Mouse (Mus musculus) heart, embryonic 10.5 days (tissue): ENCODE results near the gene 2810459M11Rik. TPM values are rescaled to one million over a fixed set of nuclear protein-coding genes. Genes with fewer than 3 reads are reported as not detected.

Experiments used
- DNase-seq: peaks from one replicate; pipeline ENCODE4 v3.0.0-alpha.2; 2017; ENCODE audit warnings: low spot score
- H3K27ac ChIP-seq: fragments of 300-500 bp; sonication (generic); 2 replicates; pipeline ENCODE4 v1.5.1; 2016; ENCODE audit warnings: mild to moderate bottlenecking
- H3K27me3 ChIP-seq: fragments of 300-500 bp; sonication (generic); 2 replicates; pipeline ENCODE4 v1.6.1; 2016; ENCODE audit warnings: mild to moderate bottlenecking; ENCODE audit not compliant: poor library complexity, insufficient read depth, severe bottlenecking
- H3K36me3 ChIP-seq: fragments of 300-500 bp; sonication (generic); 2 replicates; pipeline ENCODE4 v1.6.1; 2016; ENCODE audit warnings: mild to moderate bottlenecking, moderate library complexity
- H3K4me1 ChIP-seq: fragments of 300-500 bp; sonication (generic); 2 replicates; pipeline ENCODE4 v1.6.1; 2016; ENCODE audit warnings: mild to moderate bottlenecking
- H3K4me3 ChIP-seq: fragments of 300-500 bp; sonication (generic); 2 replicates; pipeline ENCODE4 v1.5.1; 2016; ENCODE audit warnings: mild to moderate bottlenecking, moderate library complexity
- H3K9me3 ChIP-seq: fragments of 300-500 bp; sonication (generic); 2 replicates; pipeline ENCODE4 v1.6.1; 2016; ENCODE audit warnings: mild to moderate bottlenecking, moderate library complexity
- whole genome bisulfite sequencing: fragments of 180-500 bp; shearing (Covaris S2); methylation state at CpG from one replicate; pipeline ENCODE4 v1.1.7; 2016; 5-methylcytosine and 5-hydroxymethylcytosine counted together
- polyA plus RNA-seq: library from polyadenylated mRNA; unstranded; fragments of >200 nt; fragmentation: Nextera tagmentation; extraction: Ambion mirVana; gene quantifications from 2 replicates; pipeline ENCODE4 v1.2.1, GENCODE M21; 2016

2810459M11Rik gene
- polyA plus RNA-seq, 1 experiment from 2014 or later = 4.7 TPM

DNA sequence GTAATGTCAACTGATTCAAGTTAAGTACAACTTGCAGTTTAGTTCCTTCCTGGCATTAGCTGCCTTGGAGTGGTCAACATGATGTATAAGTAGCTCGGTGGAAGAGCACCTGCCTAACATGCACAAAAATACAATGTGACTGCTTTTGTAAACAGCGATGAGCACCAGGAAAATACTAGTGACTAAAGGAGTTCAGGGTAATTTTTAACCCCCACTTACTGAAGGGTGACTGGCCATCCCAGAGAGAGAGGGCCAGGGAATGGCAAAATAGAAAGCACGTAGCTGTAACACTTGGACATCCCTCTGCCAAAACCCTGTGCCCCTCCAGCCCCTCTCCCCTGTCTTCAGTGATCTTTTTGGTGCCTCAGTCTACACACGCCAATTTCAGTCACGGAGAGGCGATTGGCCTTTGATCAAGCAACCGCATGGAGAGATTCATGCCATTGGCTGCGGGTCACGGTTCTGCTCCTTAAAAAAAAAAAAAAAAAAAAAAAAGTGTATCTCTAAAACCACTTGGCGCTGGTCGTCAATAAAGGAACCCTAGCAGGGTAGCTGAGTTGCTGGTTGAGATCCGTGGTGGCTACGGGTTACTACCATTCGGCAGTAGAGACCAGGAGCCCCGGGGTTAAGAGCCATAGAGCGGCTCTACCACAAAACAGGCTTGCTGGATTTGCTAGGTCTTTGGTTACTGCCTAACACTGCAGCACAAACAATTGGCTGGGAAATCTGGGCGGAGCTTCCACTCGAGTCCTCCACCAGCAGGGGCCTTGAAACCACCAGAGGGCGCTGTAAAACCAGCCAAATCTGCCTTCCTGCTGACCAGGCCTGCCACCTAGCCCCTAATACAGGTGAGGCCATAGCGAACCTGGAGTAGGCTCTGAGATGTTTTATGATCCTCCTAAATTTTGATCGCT lies 13.4 kb downstream of the 2810459M11Rik start:
- Histone ChIP-seq H3K36me3 (no peaks in the 10 kb centered on the region), H3K27ac (peak overlapping the region; percentile 43), H3K9me3 (no peaks in the 10 kb centered on the region), H3K4me1 (0 out of 2 replicates have a peak, but pooled peaks cover 4% of the 10 kb centered on the region), H3K4me3 (peak overlapping the region; percentile 53), H3K27me3 (no peaks in the 10 kb centered on the region)
- peak; percentile 96 for DNase-seq
- 12% methylated on average over 21 of the region's 21 CpGs for WGBS

DNA sequence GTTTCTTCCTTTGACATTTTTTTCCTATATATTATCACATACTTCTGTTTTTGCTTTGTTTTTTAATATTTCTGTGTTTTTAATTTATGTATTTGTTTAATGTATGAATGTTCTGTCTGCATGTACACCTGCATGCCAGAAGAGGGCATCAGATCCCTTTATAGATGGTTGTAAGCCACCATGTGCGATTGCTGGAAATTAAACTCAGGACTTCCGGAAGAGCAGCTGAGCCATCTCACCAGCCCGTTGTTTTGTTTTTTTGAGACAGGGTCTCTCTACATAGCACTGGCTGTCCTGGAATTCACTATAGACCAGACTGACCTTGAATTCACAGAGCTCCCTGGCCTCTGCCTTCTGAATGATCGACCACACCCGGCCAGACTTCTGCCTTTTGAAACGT lies 16.9 kb downstream of the 2810459M11Rik start:
- H3K9me3 ChIP-seq = no peaks in the 10 kb centered on the region
- H3K4me1 ChIP-seq = peaks cover 12% of the 10 kb centered on the region
- H3K4me3 ChIP-seq = no peak overlapping the region
- no peak for DNase-seq
- no peak overlapping the region for H3K27ac ChIP-seq
- peaks cover 4% of the 10 kb centered on the region for H3K36me3 ChIP-seq
- 86% methylated on average over 6 of the region's 6 CpGs for WGBS
- H3K27me3 ChIP-seq = no peaks in the 10 kb centered on the region

GRCm38 (mm10) chr1:86064271-86064991 lies 18.8 kb downstream of the 2810459M11Rik start, which contains the start of gene Psmd1:
Gene Psmd1, plus strand, starts transcription at chr1:86064387.
- WGBS = under 1% methylated on average over 47 of the region's 47 CpGs
- Histone ChIP-seq H3K36me3 (peaks cover 4% of the 10 kb centered on the region), H3K4me3 (peak within 1 kb of the TSS; percentile 88), H3K4me1 (peaks cover 12% of the 10 kb centered on the region), H3K9me3 (no peaks in the 10 kb centered on the region), H3K27ac (peak within 1 kb of the TSS; percentile 96), H3K27me3 (no peaks in the 10 kb centered on the region)
- DNase-seq = peak; percentile 95

- Histone ChIP-seq H3K4me1 (no peaks in the 10 kb centered on the region), H3K9me3 (no peaks in the 10 kb centered on the region), H3K27me3 (no peaks in the 10 kb centered on the region), H3K4me3 (no peak overlapping the region), H3K27ac (no peak overlapping the region), H3K36me3 (peaks cover 87% of the 10 kb centered on the region)
- 95% methylated on average over 2 of the region's 2 CpGs for WGBS
- DNase-seq = no peak
Measured at GRCm38 (mm10) chr1:86076565-86076964, 30.9 kb downstream of the 2810459M11Rik start.

- Histone ChIP-seq H3K4me3 (no peak overlapping the region), H3K27ac (no peak overlapping the region), H3K36me3 (peaks cover 80% of the 10 kb centered on the region), H3K27me3 (no peaks in the 10 kb centered on the region), H3K4me1 (no peaks in the 10 kb centered on the region), H3K9me3 (no peaks in the 10 kb centered on the region)
- 88% methylated on average over 7 of the region's 7 CpGs for WGBS
- no peak for DNase-seq
Measured at GRCm38 (mm10) chr1:86094413-86094812, 48.8 kb downstream of the 2810459M11Rik start.

DNA sequence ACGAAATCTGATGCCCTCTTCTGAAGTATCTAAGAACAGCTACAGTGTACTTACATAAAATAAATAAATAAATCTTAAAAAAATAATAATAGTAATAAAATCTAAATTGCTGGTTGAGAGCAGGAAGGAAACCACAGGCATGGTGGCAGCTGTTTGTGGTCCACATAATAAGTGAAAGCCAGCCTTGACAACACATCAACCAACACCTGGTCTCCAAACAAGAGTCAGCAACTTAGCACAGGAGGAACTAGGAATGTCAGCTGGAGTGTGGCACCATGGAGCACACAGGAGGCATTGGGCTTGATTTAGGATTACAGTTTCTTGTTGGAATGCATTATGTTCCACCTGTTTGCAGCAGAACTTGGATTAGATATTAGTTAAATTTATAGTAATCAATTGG lies 59.4 kb downstream of the 2810459M11Rik start:
- no peak overlapping the region for H3K4me3 ChIP-seq
- peaks cover 28% of the 10 kb centered on the region; the same call in 1 of the 2 replicates for H3K36me3 ChIP-seq
- no peak for DNase-seq
- no peak overlapping the region for H3K27ac ChIP-seq
- WGBS = 100% methylated on average over 1 of the region's 1 CpGs
- H3K27me3 ChIP-seq = no peaks in the 10 kb centered on the region
- no peaks in the 10 kb centered on the region for H3K9me3 ChIP-seq
- H3K4me1 ChIP-seq = no peaks in the 10 kb centered on the region

Other genes with a start within 250 kb of the 2810459M11Rik start
- gene Itm2c, start 151.6 kb upstream of the 2810459M11Rik start, polyA plus RNA-seq = 193 and 231 TPM in 2 replicates
- not detected in 2 replicates for gene 4933407L21Rik, start 117.4 kb upstream of the 2810459M11Rik start, polyA plus RNA-seq
- gene Gpr55, start 84.9 kb upstream of the 2810459M11Rik start, polyA plus RNA-seq = 0.04 TPM in 1 of 2 replicates, not detected in the other
- gene Spata3, start 29.0 kb upstream of the 2810459M11Rik start, polyA plus RNA-seq = not detected in 2 replicates
- 191 and 198 TPM in 2 replicates for gene Psmd1, start 18.5 kb downstream of the 2810459M11Rik start, polyA plus RNA-seq
- gene Htr2b, start 66.1 kb downstream of the 2810459M11Rik start, polyA plus RNA-seq = 0.40 and 0.51 TPM in 2 replicates
- gene Gm21972, start 87.8 kb downstream of the 2810459M11Rik start, polyA plus RNA-seq = 0.24 TPM in 1 of 2 replicates, not detected in the other
- gene Armc9, start 108.9 kb downstream of the 2810459M11Rik start, polyA plus RNA-seq = 17.0 and 21.6 TPM in 2 replicates